Mouse (Mus musculus) small intestine, adult 2 months (tissue): ENCODE measurements around the gene Pnpla1. TPM values are rescaled to one million over a fixed set of nuclear protein-coding genes. Genes with fewer than 3 reads are reported as not detected.
"Not testable (repeated sequence)": the region's sequence is repeated elsewhere in the genome, so short reads cannot be mapped to it uniquely, and the experiment has no call there.

Source experiments
- H3K27ac ChIP-seq: fragments of 200-500 bp; 2 replicates; pipeline ENCODE4 v1.5.1; 2012; ENCODE audit warnings: low read depth, low read length, control low read depth, inconsistent platforms; ENCODE audit not compliant: insufficient read depth
- H3K27me3 ChIP-seq: fragments of 200-500 bp; 2 replicates; pipeline ENCODE4 v1.6.1; 2012; ENCODE audit warnings: mild to moderate bottlenecking, moderate library complexity, low read length, inconsistent platforms; ENCODE audit not compliant: control insufficient read depth, insufficient read depth
- H3K36me3 ChIP-seq: fragments of 200-500 bp; 2 replicates; pipeline ENCODE4 v1.6.1; 2012; ENCODE audit warnings: mild to moderate bottlenecking, low read length, control low read depth, inconsistent platforms; ENCODE audit not compliant: control insufficient read depth, insufficient read depth
- H3K4me1 ChIP-seq: fragments of 200-500 bp; 2 replicates; pipeline ENCODE4 v1.6.1; 2012; ENCODE audit warnings: low read length, inconsistent platforms, mixed read lengths; ENCODE audit not compliant: control insufficient read depth, insufficient read depth, insufficient read length
- H3K4me3 ChIP-seq: fragments of 200-500 bp; 2 replicates; pipeline ENCODE4 v1.5.1; 2012; ENCODE audit warnings: low read depth, mild to moderate bottlenecking, control low read depth, inconsistent platforms, low read length, moderate library complexity
- CTCF ChIP-seq: fragments of 200-500 bp; IDR thresholded peaks from 2 replicates; pipeline ENCODE4 v1.5.1; 2012; ENCODE audit warnings: low read depth, mild to moderate bottlenecking, control low read depth, inconsistent platforms, low read length, moderate library complexity, mixed read lengths; ENCODE audit not compliant: insufficient replicate concordance, insufficient read length; ENCODE audit errors: extremely low read depth
- POLR2A ChIP-seq: fragments of 200-500 bp; IDR thresholded peaks from 2 replicates; pipeline ENCODE4 v1.6.1; 2012; ENCODE audit warnings: low read depth, mild to moderate bottlenecking, control low read depth, inconsistent platforms, low read length, moderate library complexity
- WGBS: fragments of 180-500 bp; shearing (Covaris S2); methylation state at CpG from one replicate; pipeline ENCODE4 v1.1.7; 2018; 5-methylcytosine and 5-hydroxymethylcytosine counted together
- polyA plus RNA-seq: library from polyadenylated mRNA; depleted of rRNA; stranded (reverse); fragments of >200 nt; gene quantifications from 2 replicates; pipeline ENCODE4 v1.2.3, GENCODE M21; 2012

Pnpla1 gene
- polyA plus RNA-seq, 1 experiment: 0.77 TPM

DNA sequence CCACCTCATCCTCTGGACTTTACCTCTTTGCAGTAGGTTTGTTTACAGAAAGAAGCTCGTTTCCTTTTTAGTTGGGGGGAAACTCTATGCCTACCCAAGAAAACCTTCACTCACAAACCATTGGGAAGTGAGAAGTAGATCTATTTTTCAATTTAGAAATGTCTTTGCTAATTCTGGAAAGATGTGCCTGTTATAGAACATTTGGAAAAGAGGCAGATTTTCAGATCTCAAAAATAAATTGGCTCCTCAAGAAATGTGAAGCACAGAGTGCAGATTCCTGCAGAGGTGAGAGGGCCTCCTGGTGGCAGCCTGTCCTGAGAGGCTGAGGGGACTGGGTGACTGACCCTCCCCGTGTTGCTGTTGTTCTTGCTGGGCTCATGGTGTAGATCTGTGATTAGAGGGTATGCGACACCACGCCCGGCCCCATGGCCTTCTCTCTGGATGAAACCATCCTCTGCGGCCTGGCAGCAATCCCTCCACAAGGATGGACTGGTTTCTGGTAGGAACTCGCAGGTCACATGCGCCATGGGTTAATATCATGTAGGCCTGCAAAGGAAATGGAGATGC lies 30.5 kb upstream of the Pnpla1 start:
- Histone ChIP-seq H3K36me3 (peaks cover 79% of the 10 kb centered on the region), H3K4me1 (peaks cover 48% of the 10 kb centered on the region), H3K27ac (no peak overlapping the region), H3K27me3 (no peaks in the 10 kb centered on the region), H3K4me3 (no peak overlapping the region)
- 81% methylated on average over 8 of the region's 8 CpGs for WGBS
- no peak for TF ChIP-seq CTCF
- TF ChIP-seq POLR2A: no peak

DNA sequence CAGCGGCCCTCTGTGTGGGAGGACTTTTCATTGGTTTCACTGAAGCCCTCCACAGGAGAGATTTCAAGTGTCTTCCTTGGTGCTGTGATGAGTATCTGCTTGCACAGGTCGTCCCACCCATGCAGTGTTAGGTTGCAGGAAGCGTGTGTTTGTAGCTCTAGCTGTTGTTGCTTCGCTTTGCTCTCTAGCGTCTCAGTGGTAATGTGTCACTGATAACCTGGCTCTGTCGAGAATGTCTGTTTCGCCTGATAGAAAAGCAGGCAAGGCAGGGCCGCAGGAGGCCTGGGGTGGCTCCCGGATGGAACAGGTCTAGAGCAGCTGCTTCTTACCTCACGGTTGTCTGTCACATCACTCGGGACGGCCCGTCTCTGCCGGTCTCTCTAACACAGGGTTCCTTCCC lies 29.1 kb upstream of the Pnpla1 start:
- H3K36me3 ChIP-seq: peaks cover 72% of the 10 kb centered on the region
- 90% methylated on average over 14 of the region's 14 CpGs for WGBS
- TF ChIP-seq CTCF: no peak
- TF ChIP-seq POLR2A: no peak
- H3K4me3 ChIP-seq: no peak overlapping the region
- H3K27ac ChIP-seq: no peak overlapping the region
- no peaks in the 10 kb centered on the region for H3K27me3 ChIP-seq
- peaks cover 34% of the 10 kb centered on the region; the same call in 1 of the 2 replicates for H3K4me1 ChIP-seq

DNA sequence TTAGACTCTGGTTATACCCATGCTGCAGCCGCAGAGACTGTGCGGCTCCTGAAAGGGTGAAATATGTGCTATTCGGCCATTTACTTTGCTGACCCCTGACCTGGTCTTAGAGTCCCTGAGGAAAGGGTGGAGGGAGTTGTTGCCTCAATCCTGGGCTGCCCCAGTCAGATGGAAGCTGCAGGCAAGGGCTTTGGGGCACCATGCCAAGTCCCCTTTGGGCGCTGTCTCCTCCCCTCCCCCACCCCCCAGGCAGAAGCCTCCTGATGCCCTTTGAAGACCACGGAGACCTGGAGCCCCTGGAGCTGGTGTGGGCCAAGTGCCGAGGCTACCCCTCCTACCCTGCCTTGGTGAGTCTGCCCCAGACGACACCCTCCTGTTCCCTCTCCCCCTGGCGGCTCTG lies 27.1 kb upstream of the Pnpla1 start:
- TF ChIP-seq POLR2A (no peak), CTCF (no peak)

DNA sequence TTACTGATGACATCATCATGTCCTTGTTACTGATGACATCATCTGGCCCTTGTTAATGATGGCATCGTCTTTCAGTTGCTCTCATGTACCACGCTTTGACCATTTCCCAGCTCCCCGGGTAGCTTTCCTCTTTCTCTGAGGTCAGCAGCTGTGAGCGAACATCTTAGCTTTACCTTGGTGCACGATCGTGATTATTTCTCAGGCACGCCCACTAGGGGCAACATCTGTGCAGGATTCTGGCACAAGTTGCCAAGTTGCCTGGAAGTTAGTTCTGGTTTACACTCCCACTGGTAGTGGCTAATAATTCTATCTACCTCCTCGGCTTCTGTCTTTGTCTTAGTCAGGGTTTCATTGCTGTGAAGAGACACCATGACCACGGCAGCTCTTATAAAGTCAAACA lies 26.2 kb upstream of the Pnpla1 start:
- no peak for TF ChIP-seq POLR2A
- TF ChIP-seq CTCF: peak; percentile 13; the same call in 1 of the 2 replicates
- Histone ChIP-seq H3K27me3 (no peaks in the 10 kb centered on the region), H3K4me1 (peaks cover 25% of the 10 kb centered on the region), H3K4me3 (no peak overlapping the region), H3K36me3 (peaks cover 65% of the 10 kb centered on the region), H3K27ac (no peak overlapping the region)
- WGBS: 66% methylated on average over 9 of the region's 9 CpGs

More for the DNA sequence above, 27.1 kb upstream of the Pnpla1 start:
- Histone ChIP-seq H3K36me3 (peaks cover 63% of the 10 kb centered on the region), H3K27me3 (no peaks in the 10 kb centered on the region), H3K4me1 (peaks cover 30% of the 10 kb centered on the region; the same call in 1 of the 2 replicates), H3K4me3 (no peak overlapping the region), H3K27ac (no peak overlapping the region)
- 85% methylated on average over 8 of the region's 8 CpGs for WGBS

DNA sequence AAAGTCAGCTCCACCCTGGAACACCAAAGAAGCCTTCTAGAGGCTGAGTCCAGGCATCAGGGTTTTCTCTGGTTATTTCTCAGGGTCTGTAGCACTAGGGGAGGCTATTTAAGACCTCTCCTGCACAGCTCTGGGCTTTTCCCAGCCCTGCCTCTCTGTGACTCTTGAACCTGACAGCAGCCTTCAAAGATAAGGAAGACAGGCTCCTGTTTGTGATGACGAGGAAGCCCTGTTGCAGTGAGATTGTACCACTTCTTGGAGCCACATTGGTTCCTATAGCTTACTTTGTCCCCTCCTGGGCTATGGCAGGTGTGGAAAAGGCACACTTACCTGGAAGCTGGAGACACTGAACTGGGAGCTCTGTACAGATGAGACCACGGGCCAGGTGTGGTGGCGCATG lies 25.3 kb upstream of the Pnpla1 start:
- Histone ChIP-seq H3K4me3 (no peak overlapping the region), H3K36me3 (peaks cover 70% of the 10 kb centered on the region), H3K27me3 (no peaks in the 10 kb centered on the region), H3K27ac (no peak overlapping the region), H3K4me1 (peaks cover 20% of the 10 kb centered on the region)
- WGBS: 77% methylated on average over 3 of the region's 3 CpGs
- TF ChIP-seq POLR2A (no peak), CTCF (no peak)

DNA sequence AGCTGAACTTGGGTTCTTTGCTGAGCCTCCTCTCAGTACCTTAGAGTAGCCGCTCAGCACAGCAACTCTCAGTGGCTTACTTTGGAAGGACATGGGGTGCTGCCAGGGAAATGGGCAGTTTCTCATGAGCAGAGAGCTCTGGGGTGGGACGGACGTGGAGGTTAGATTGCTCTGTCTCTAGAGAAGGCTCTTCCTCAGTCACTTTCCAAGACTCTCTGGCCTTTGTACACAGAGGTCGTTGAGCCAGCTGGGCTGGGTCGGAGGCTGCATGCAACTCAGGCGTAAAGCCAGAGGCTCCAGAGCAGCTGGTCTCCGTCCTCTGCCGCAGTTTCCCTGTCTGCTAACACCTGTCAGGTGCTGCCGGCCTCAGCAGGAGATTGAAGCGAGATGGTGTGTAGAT lies 23.5 kb upstream of the Pnpla1 start:
- TF ChIP-seq CTCF (no peak), POLR2A (0 out of 2 replicates have a peak, but pooled peaks have one; percentile 16)

DNA sequence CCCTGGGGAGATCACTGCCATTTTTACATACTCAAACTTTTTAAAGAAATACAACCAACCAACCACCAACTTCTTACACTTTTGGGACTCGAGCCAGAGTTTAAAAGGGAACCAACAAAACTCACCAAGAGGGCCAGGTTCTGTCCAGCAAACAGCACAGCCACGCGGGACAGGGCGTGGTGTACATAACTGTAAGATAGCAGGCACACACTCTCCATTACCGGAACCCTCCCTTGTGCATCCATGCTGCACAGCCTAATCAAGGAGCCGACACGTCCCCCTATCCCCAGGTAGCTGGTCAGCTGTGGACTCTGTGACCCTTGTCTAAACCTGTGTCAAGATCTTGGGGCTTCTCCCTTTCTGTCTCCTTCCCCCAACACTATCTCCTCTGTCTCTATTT lies 20.4 kb upstream of the Pnpla1 start:
- Histone ChIP-seq H3K27ac (no peak overlapping the region), H3K4me1 (peaks cover 18% of the 10 kb centered on the region), H3K4me3 (no peak overlapping the region), H3K36me3 (peaks cover 42% of the 10 kb centered on the region), H3K27me3 (no peaks in the 10 kb centered on the region)
- WGBS: 86% methylated on average over 7 of the region's 7 CpGs
- TF ChIP-seq CTCF: no peak
- TF ChIP-seq POLR2A: no peak

More for the DNA sequence above, 23.5 kb upstream of the Pnpla1 start:
- Histone ChIP-seq H3K27me3 (no peaks in the 10 kb centered on the region), H3K4me3 (no peak overlapping the region), H3K4me1 (peaks cover 20% of the 10 kb centered on the region), H3K27ac (peak overlapping the region; percentile 40), H3K36me3 (peaks cover 66% of the 10 kb centered on the region)
- 27% methylated on average over 10 of the region's 10 CpGs for whole genome bisulfite sequencing

DNA sequence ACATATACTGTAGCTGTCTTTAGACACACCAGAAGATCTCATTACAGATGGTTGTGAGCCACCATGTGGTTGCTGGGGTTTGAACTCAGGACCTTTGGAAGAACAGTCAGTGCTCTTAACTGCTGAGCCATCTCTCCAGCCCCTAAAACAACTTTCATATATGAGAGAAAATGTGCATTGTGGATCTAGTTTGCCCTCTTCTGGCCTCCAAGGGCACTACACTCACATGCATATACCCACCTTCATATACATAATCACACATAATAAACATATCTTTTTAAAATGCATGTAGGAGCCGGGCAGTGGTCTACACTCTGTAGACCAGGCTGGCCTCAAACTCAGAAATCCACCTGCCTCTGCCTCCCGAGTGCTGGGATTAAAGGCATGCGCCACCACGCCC lies 16.3 kb upstream of the Pnpla1 start:
- not testable (repeated sequence) for H3K4me3 ChIP-seq, H3K27ac ChIP-seq, H3K27me3 ChIP-seq
- WGBS: 97% methylated on average over 4 of the region's 4 CpGs
- Histone ChIP-seq H3K36me3 (peaks cover 21% of the 10 kb centered on the region), H3K4me1 (peaks cover 16% of the 10 kb centered on the region; the same call in 1 of the 2 replicates)
